Mouse (Mus musculus) kidney, embryonic 14.5 days (tissue): ENCODE results near the gene Ipo13. TPM values are rescaled to one million over a fixed set of nuclear protein-coding genes. Genes with fewer than 3 reads are reported as not detected.

Experiments
- ATAC-seq: fragments of 200-750 bp; cut with Nextera tagmentation; 2 replicates; pipeline ENCODE4 v1.8.0; 2017; ENCODE audit warnings: moderate number of reproducible peaks, mild to moderate bottlenecking, moderate TSS enrichment, moderate library complexity; ENCODE audit not compliant: low FRiP score, low TSS enrichment
- H3K27ac ChIP-seq: fragments of 300-500 bp; sonication (generic); 2 replicates; pipeline ENCODE4 v1.5.1; 2014; ENCODE audit warnings: low read depth, mild to moderate bottlenecking, low read length, moderate library complexity, mixed read lengths
- H3K27me3 ChIP-seq: fragments of 300-500 bp; sonication (generic); 2 replicates; pipeline ENCODE4 v1.6.1; 2014; ENCODE audit warnings: mild to moderate bottlenecking, low read length; ENCODE audit not compliant: control insufficient read depth, insufficient read depth
- H3K36me3 ChIP-seq: fragments of 300-500 bp; sonication (generic); 2 replicates; pipeline ENCODE4 v1.6.1; 2014; ENCODE audit warnings: low read length, mixed read lengths; ENCODE audit not compliant: control insufficient read depth, insufficient read depth
- H3K4me1 ChIP-seq: fragments of 300-500 bp; sonication (generic); 2 replicates; pipeline ENCODE4 v1.6.1; 2014; ENCODE audit warnings: low read length, mixed read lengths; ENCODE audit not compliant: control insufficient read depth, insufficient read depth
- H3K4me2 ChIP-seq: fragments of 300-500 bp; sonication (generic); replicated peaks from 2 replicates; pipeline ENCODE4 v1.6.1; 2014; ENCODE audit warnings: low read depth, mild to moderate bottlenecking, low read length
- H3K4me3 ChIP-seq: fragments of 300-500 bp; sonication (generic); 2 replicates; pipeline ENCODE4 v1.5.1; 2014; ENCODE audit warnings: mild to moderate bottlenecking, low read length
- H3K9ac ChIP-seq: fragments of 300-500 bp; sonication (generic); 2 replicates; pipeline ENCODE4 v1.6.1; 2014; ENCODE audit warnings: low read depth, mild to moderate bottlenecking, low read length, moderate library complexity
- H3K9me3 ChIP-seq: fragments of 300-500 bp; sonication (generic); 2 replicates; pipeline ENCODE4 v1.6.1; 2016; ENCODE audit warnings: low read length; ENCODE audit not compliant: control insufficient read depth
- WGBS: fragments of 180-500 bp; shearing (Covaris S2); extraction: QIAGEN DNeasy Blood & Tissue Kit; methylation state at CpG from one replicate; pipeline ENCODE4 v1.1.7; 2014; 5-methylcytosine and 5-hydroxymethylcytosine counted together
- polyA plus RNA-seq: library from polyadenylated mRNA; unstranded; fragments of >200 nt; fragmentation: Nextera tagmentation; extraction: Ambion mirVana; gene quantifications from 2 replicates; pipeline ENCODE4 v1.2.1, GENCODE M21; 2014

Gene Ipo13
- polyA plus RNA-seq, 1 experiment from 2014 or later, result 40.1 TPM

- Histone ChIP-seq H3K4me3 (no peak overlapping the region), H3K9ac (no peak overlapping the region), H3K36me3 (no peaks in the 10 kb centered on the region), H3K9me3 (no peaks in the 10 kb centered on the region), H3K27me3 (no peaks in the 10 kb centered on the region), H3K4me1 (no peaks in the 10 kb centered on the region), H3K4me2 (no peak overlapping the region), H3K27ac (no peak overlapping the region)
- no peak for ATAC-seq
- 67% methylated on average over 7 of the region's 7 CpGs for WGBS
Observed at GRCm38 (mm10) chr4:117850871-117851270, 63.9 kb downstream of the Ipo13 start.

- H3K4me1 ChIP-seq, result no peaks in the 10 kb centered on the region
- no peaks in the 10 kb centered on the region for H3K9me3 ChIP-seq
- no peaks in the 10 kb centered on the region for H3K27me3 ChIP-seq
- no peak for ATAC-seq
- no peak overlapping the region for H3K9ac ChIP-seq
- H3K27ac ChIP-seq, result no peak overlapping the region
- WGBS, result 83% methylated on average over 7 of the region's 7 CpGs
- no peak overlapping the region for H3K4me3 ChIP-seq
- H3K36me3 ChIP-seq, result no peaks in the 10 kb centered on the region
- H3K4me2 ChIP-seq, result no peak overlapping the region
Observed at GRCm38 (mm10) chr4:117850176-117850575, 64.6 kb downstream of the Ipo13 start.

GRCm38 (mm10) chr4:117849506-117849905 is 65.3 kb downstream of the Ipo13 start:
- Histone ChIP-seq H3K27me3 (no peaks in the 10 kb centered on the region), H3K27ac (no peak overlapping the region), H3K9me3 (no peaks in the 10 kb centered on the region), H3K4me2 (no peak overlapping the region), H3K36me3 (no peaks in the 10 kb centered on the region), H3K4me3 (no peak overlapping the region), H3K4me1 (no peaks in the 10 kb centered on the region), H3K9ac (no peak overlapping the region)
- 72% methylated on average over 5 of the region's 5 CpGs for WGBS
- ATAC-seq, result no peak

GRCm38 (mm10) chr4:117849063-117849462 is 65.7 kb downstream of the Ipo13 start:
- ATAC-seq, result no peak
- H3K4me1 ChIP-seq, result no peaks in the 10 kb centered on the region

GRCm38 (mm10) chr4:117847011-117847410 is 67.8 kb downstream of the Ipo13 start:
- H3K27ac ChIP-seq, result no peak overlapping the region
- no peak overlapping the region for H3K9ac ChIP-seq
- no peak overlapping the region for H3K4me2 ChIP-seq
- no peaks in the 10 kb centered on the region for H3K9me3 ChIP-seq
- WGBS, result 44% methylated on average over 2 of the region's 2 CpGs
- ATAC-seq, result no peak
- no peaks in the 10 kb centered on the region for H3K27me3 ChIP-seq
- no peak overlapping the region for H3K4me3 ChIP-seq
- peaks cover 2% of the 10 kb centered on the region; the same call in 1 of the 2 replicates for H3K36me3 ChIP-seq
- no peaks in the 10 kb centered on the region for H3K4me1 ChIP-seq

More at GRCm38 (mm10) chr4:117849063-117849462, 65.7 kb downstream of the Ipo13 start:
- H3K9ac ChIP-seq, result no peak overlapping the region
- no peak overlapping the region for H3K27ac ChIP-seq
- no peaks in the 10 kb centered on the region for H3K36me3 ChIP-seq
- H3K4me2 ChIP-seq, result no peak overlapping the region
- H3K9me3 ChIP-seq, result no peaks in the 10 kb centered on the region
- no peak overlapping the region for H3K4me3 ChIP-seq
- 48% methylated on average over 17 of the region's 17 CpGs for WGBS
- H3K27me3 ChIP-seq, result no peaks in the 10 kb centered on the region

GRCm38 (mm10) chr4:117846261-117846660 is 68.5 kb downstream of the Ipo13 start:
- no peak overlapping the region for H3K27ac ChIP-seq
- ATAC-seq, result no peak

GRCm38 (mm10) chr4:117845316-117845715 is 69.5 kb downstream of the Ipo13 start:
- no peak overlapping the region for H3K27ac ChIP-seq
- WGBS, result 66% methylated on average over 11 of the region's 11 CpGs
- no peaks in the 10 kb centered on the region for H3K9me3 ChIP-seq
- no peak overlapping the region for H3K4me2 ChIP-seq
- no peaks in the 10 kb centered on the region for H3K4me1 ChIP-seq
- H3K36me3 ChIP-seq, result peaks cover 2% of the 10 kb centered on the region; the same call in 1 of the 2 replicates
- no peak overlapping the region for H3K4me3 ChIP-seq
- H3K9ac ChIP-seq, result no peak overlapping the region
- H3K27me3 ChIP-seq, result no peaks in the 10 kb centered on the region
- ATAC-seq, result no peak

More at GRCm38 (mm10) chr4:117846261-117846660, 68.5 kb downstream of the Ipo13 start:
- Histone ChIP-seq H3K4me1 (no peaks in the 10 kb centered on the region), H3K4me3 (no peak overlapping the region), H3K36me3 (peaks cover 2% of the 10 kb centered on the region; the same call in 1 of the 2 replicates), H3K9me3 (no peaks in the 10 kb centered on the region), H3K9ac (no peak overlapping the region), H3K27me3 (no peaks in the 10 kb centered on the region), H3K4me2 (no peak overlapping the region)
- WGBS, result 94% methylated on average over 4 of the region's 4 CpGs

Other genes with a start within 250 kb of the Ipo13 start
- 66.1 and 67.3 TPM in 2 replicates for gene Dmap1, start 232.7 kb downstream of the Ipo13 start, polyA plus RNA-seq
- not detected in 2 replicates for gene Gm12845, start 190.6 kb downstream of the Ipo13 start, polyA plus RNA-seq
- gene Klf17, start 149.4 kb downstream of the Ipo13 start, polyA plus RNA-seq, result not detected in 2 replicates
- 9.4 and 11.0 TPM in 2 replicates for gene Slc6a9, start 80.5 kb downstream of the Ipo13 start, polyA plus RNA-seq
- 1.8 and 2.0 TPM in 2 replicates for gene Ccdc24, start 42.4 kb downstream of the Ipo13 start, polyA plus RNA-seq
- gene B4galt2, start 31.5 kb downstream of the Ipo13 start, polyA plus RNA-seq, result 30.9 and 31.5 TPM in 2 replicates
- gene Atp6v0b, start 27.7 kb downstream of the Ipo13 start, polyA plus RNA-seq, result 182 and 213 TPM in 2 replicates
- gene Dph2, start 23.0 kb downstream of the Ipo13 start, polyA plus RNA-seq, result 19.1 and 22.0 TPM in 2 replicates
- 2.7 and 3.0 TPM in 2 replicates for gene Artn, start 14.8 kb upstream of the Ipo13 start, polyA plus RNA-seq
- gene St3gal3, start 219.9 kb upstream of the Ipo13 start, polyA plus RNA-seq, result 6.8 and 11.0 TPM in 2 replicates